Mouse (Mus musculus): ENCODE results near the gene Rexo1. TPM values are rescaled to one million over a fixed set of nuclear protein-coding genes. Genes with fewer than 3 reads are reported as not detected.

Rexo1 gene
- total RNA-seq (2012; rRNA removed) = 27.4 and 33.4 TPM in 2 replicates

DNA sequence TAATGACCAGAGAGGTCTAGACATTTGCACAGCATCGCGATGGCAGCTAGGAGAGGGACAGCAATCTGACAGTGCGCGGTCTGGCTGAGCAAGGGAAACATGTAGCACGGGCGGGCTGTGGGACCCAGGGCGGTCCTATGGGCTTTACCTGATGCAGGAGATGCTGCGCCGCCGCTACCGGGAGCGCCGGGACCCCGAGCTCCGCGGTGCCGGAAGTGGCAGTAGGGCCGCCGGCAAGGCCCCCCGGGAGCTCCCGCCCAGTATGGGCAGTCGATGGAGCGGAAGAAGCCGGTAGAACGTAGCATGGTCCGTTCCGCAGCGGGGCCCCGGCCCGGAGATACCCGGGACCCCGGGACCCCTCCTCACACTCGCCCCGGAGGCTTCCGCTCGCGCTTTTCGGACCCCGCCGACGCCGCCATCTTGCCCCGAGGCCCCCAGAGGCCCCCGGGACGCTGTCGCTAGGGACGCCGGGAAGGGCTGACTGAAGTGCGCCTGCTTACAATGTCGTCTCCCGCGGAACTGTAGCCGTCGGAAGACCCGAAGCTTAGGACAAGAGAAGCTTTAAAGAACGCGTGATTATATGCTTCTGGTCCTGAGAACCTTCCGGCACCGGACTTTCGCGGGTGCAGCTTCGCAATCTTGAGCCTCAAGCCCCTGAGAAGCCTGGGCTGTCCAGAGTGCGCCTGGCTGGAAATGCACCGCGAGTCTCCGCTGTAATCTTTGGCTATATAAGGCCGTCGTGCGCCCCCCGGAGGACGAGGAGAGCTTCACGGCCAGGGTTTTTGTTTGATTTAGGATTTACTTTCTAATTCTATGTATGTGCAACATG lies at the start of gene Rexo1:
Gene Rexo1 (minus strand): TSS at position 445 of the 829 bp plus-strand sequence.
- in situ Hi-C loops (cut with MboI; ENCODE audit: low sequenced_read_pairs in 2 of 2, unreplicated experiment in 2 of 2) = no loop called here

DNA sequence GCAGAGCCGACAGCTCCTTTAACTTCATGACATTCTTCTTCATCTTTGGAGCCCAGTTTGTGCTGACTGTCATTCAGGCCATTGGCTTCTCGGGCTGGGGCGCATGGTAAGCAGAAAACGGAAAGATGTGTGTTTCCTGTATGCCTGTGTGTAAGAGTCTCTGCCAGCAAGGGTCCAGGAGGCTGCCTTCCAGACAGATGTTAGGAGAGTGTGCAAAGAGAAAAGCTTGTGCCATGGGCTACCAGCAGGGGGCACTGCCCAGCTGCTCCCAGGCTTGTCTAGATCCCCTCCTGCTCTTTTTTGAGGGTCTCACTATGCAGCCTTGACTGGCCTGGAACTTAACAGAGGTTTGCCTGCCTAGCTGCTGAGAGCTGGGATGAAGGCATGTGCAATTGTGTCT lies 49.7 kb upstream of the Rexo1 start:
- in situ Hi-C loops (cut with MboI; ENCODE audit: low sequenced_read_pairs in 2 of 2, unreplicated experiment in 2 of 2) = no loop called here
- H3K9me3 ChIP-seq (ENCODE audit: control insufficient read depth, insufficient read depth, low read depth, low read length) = no peaks in the 10 kb centered on the region
- DNase-seq (ENCODE audit: low read depth, low spot score) = no peak
- H3K9ac ChIP-seq (ENCODE audit: insufficient read depth, low read depth, low read length, poor library complexity, severe bottlenecking) = no peak overlapping the region
- no peak overlapping the region for H3K4me3 ChIP-seq (ENCODE audit: insufficient read depth in 1 of 2, low read depth in 1 of 2, low read length in 2 of 2, poor library complexity in 1 of 2, severe bottlenecking in 1 of 2)
- peaks cover 0 to 14% of the 10 kb centered on the region in 2 experiments; a peak in 1 of 4 replicates for H3K4me1 ChIP-seq (ENCODE audit: control insufficient read depth in 2 of 2, insufficient read depth in 2 of 2, low read length in 2 of 2, poor library complexity in 1 of 2)
- TF ChIP-seq ZC3H11A (IDR thresholded peaks at IDR 0.05; ENCODE audit: borderline replicate concordance, low read depth, low read length) (no peak), MAFK (IDR thresholded peaks at IDR 0.05; ENCODE audit: insufficient read depth, low read depth, low read length) (no peak), HCFC1 (IDR thresholded peaks at IDR 0.05; ENCODE audit: borderline replicate concordance, insufficient read depth, low read length) (no peak), ZNF384 (IDR thresholded peaks at IDR 0.05; ENCODE audit: low read depth, low read length) (no peak), CHD2 (IDR thresholded peaks at IDR 0.05; ENCODE audit: low read depth, low read length) (no peak)
- no peak overlapping the region for H3K27ac ChIP-seq (ENCODE audit: insufficient read depth, low read depth, low read length, poor library complexity, severe bottlenecking)
- H3K36me3 ChIP-seq (ENCODE audit: control insufficient read depth, insufficient read depth, low read length, poor library complexity, severe bottlenecking) = peaks cover 60% of the 10 kb centered on the region

More for the DNA sequence above, at the start of gene Rexo1:
- TF ChIP-seq ZNF384 (IDR thresholded peaks at IDR 0.05; ENCODE audit: low read depth, low read length) = no peak
- TF ChIP-seq HCFC1 (IDR thresholded peaks at IDR 0.05; ENCODE audit: borderline replicate concordance, insufficient read depth, low read length) = peak; percentile 78
- Histone ChIP-seq H3K4me1 (ENCODE audit: control insufficient read depth in 2 of 2, insufficient read depth in 2 of 2, low read length in 2 of 2, poor library complexity in 1 of 2) (peaks cover 5 to 14% of the 10 kb centered on the region in 2 experiments; a peak in 2 of 4 replicates), H3K36me3 (ENCODE audit: control insufficient read depth, insufficient read depth, low read length, poor library complexity, severe bottlenecking) (peaks cover 2% of the 10 kb centered on the region; the same call in 1 of the 2 replicates), H3K9me3 (ENCODE audit: control insufficient read depth, insufficient read depth, low read depth, low read length) (no peaks in the 10 kb centered on the region), H3K4me3 (ENCODE audit: insufficient read depth in 1 of 2, low read depth in 1 of 2, low read length in 2 of 2, poor library complexity in 1 of 2, severe bottlenecking in 1 of 2) (peak within 1 kb of the TSS; percentile 94 to 98), H3K27ac (ENCODE audit: insufficient read depth, low read depth, low read length, poor library complexity, severe bottlenecking) (peak within 1 kb of the TSS; percentile 87), H3K9ac (ENCODE audit: insufficient read depth, low read depth, low read length, poor library complexity, severe bottlenecking) (peak within 1 kb of the TSS; percentile 92)
- DNase-seq (ENCODE audit: low read depth, low spot score) = peak; percentile 90

DNA sequence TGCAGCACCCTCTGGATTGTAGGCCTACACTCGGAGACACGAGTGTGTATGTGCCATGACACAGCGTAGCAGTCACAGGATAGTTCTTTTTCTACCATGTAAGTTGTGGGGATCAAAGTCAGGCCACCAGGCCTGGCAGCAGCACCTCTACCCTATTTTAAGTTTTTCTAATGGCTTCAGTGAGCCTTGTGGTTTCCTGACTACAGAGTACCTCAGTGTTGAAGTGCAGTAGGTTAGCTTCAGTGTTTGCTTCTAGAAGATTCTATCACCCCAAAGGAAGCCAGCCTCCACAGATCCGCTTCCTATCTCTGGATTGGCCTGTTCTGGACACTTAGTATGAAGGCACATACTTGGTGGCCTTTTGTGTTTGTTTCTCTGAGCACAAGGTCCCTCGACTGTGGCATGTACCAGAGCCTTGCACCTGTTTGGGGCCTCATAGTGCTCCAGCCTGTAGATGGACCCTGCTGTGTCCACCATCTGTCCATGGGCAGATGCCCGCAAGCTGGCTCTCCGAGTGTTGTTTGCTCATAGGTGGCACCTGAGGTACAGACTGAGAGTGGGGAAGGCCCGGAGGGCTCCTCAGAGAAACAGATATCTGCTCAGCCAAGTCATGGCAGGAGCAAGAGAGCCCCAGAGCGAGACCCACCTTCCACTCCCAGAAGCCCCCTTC lies 48.9 kb upstream of the Rexo1 start:
- Histone ChIP-seq H3K9ac (ENCODE audit: insufficient read depth, low read depth, low read length, poor library complexity, severe bottlenecking) (no peak overlapping the region), H3K36me3 (ENCODE audit: control insufficient read depth, insufficient read depth, low read length, poor library complexity, severe bottlenecking) (peaks cover 57% of the 10 kb centered on the region), H3K9me3 (ENCODE audit: control insufficient read depth, insufficient read depth, low read depth, low read length) (no peaks in the 10 kb centered on the region), H3K4me3 (ENCODE audit: insufficient read depth in 1 of 2, low read depth in 1 of 2, low read length in 2 of 2, poor library complexity in 1 of 2, severe bottlenecking in 1 of 2) (no peak overlapping the region), H3K4me1 (ENCODE audit: control insufficient read depth in 2 of 2, insufficient read depth in 2 of 2, low read length in 2 of 2, poor library complexity in 1 of 2) (peaks cover 0 to 14% of the 10 kb centered on the region in 2 experiments; a peak in 1 of 4 replicates), H3K27ac (ENCODE audit: insufficient read depth, low read depth, low read length, poor library complexity, severe bottlenecking) (no peak overlapping the region)
- TF ChIP-seq CHD2 (IDR thresholded peaks at IDR 0.05; ENCODE audit: low read depth, low read length) (no peak), ZC3H11A (IDR thresholded peaks at IDR 0.05; ENCODE audit: borderline replicate concordance, low read depth, low read length) (no peak), MAFK (IDR thresholded peaks at IDR 0.05; ENCODE audit: insufficient read depth, low read depth, low read length) (no peak), HCFC1 (IDR thresholded peaks at IDR 0.05; ENCODE audit: borderline replicate concordance, insufficient read depth, low read length) (no peak), ZNF384 (IDR thresholded peaks at IDR 0.05; ENCODE audit: low read depth, low read length) (no peak)
- no peak for DNase-seq (ENCODE audit: low read depth, low spot score)
- in situ Hi-C loops (cut with MboI; ENCODE audit: low sequenced_read_pairs in 2 of 2, unreplicated experiment in 2 of 2) = no loop called here

DNA sequence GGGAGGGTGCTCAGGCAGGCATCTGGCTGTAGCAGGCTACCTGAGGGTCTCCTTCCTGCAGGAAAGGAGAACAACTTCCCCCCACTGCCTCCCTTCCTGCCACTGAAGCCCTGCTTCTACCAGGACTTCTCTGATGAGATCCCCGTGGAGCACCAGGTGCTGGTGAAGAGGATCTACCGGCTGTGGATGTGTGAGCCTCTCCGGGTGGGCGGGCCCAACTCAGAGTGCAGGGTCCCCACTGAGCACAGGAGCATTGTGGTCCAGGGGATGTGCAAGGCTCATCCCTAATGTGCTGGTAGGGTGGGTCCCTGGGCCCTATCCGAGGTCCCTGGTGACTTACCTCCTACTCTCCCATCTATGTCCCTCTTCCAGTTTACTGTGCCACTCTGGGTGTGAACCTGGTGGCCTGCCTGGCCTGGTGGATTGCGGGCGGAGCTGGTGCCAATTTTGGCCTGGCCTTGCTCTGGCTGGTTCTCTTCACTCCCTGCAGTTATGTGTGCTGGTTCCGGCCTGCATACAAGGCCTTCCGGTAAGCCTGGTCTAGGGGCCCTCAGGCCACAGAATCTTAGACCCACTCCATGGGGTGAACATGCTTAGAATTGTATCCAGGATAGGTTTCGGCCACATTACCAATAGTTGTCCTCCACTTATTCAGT lies 48.0 kb upstream of the Rexo1 start:
- no peak for DNase-seq (ENCODE audit: low read depth, low spot score)
- H3K36me3 ChIP-seq (ENCODE audit: control insufficient read depth, insufficient read depth, low read length, poor library complexity, severe bottlenecking) = peaks cover 51% of the 10 kb centered on the region
- in situ Hi-C loops (cut with MboI; ENCODE audit: low sequenced_read_pairs in 2 of 2, unreplicated experiment in 2 of 2) = no loop called here

More for the DNA sequence above, 48.0 kb upstream of the Rexo1 start:
- Histone ChIP-seq H3K9ac (ENCODE audit: insufficient read depth, low read depth, low read length, poor library complexity, severe bottlenecking) (no peak overlapping the region), H3K9me3 (ENCODE audit: control insufficient read depth, insufficient read depth, low read depth, low read length) (no peaks in the 10 kb centered on the region), H3K27ac (ENCODE audit: insufficient read depth, low read depth, low read length, poor library complexity, severe bottlenecking) (no peak overlapping the region), H3K4me1 (ENCODE audit: control insufficient read depth in 2 of 2, insufficient read depth in 2 of 2, low read length in 2 of 2, poor library complexity in 1 of 2) (peaks cover 0 to 18% of the 10 kb centered on the region in 2 experiments; a peak in 1 of 4 replicates), H3K4me3 (ENCODE audit: insufficient read depth in 1 of 2, low read depth in 1 of 2, low read length in 2 of 2, poor library complexity in 1 of 2, severe bottlenecking in 1 of 2) (no peak overlapping the region)
- no peak for TF ChIP-seq MAFK (IDR thresholded peaks at IDR 0.05; ENCODE audit: insufficient read depth, low read depth, low read length)
- TF ChIP-seq HCFC1 (IDR thresholded peaks at IDR 0.05; ENCODE audit: borderline replicate concordance, insufficient read depth, low read length) = no peak
- no peak for TF ChIP-seq CHD2 (IDR thresholded peaks at IDR 0.05; ENCODE audit: low read depth, low read length)
- TF ChIP-seq ZC3H11A (IDR thresholded peaks at IDR 0.05; ENCODE audit: borderline replicate concordance, low read depth, low read length) = no peak
- no peak for TF ChIP-seq ZNF384 (IDR thresholded peaks at IDR 0.05; ENCODE audit: low read depth, low read length)
